Mouse (Mus musculus) forebrain, embryonic 10.5 days (tissue): ENCODE data around the gene March4. TPM values are rescaled to one million over a fixed set of nuclear protein-coding genes. Genes with fewer than 3 reads are reported as not detected.

Experiments
- DNase-seq: peaks from one replicate; pipeline ENCODE4 v3.0.0-alpha.2; 2017; ENCODE audit warnings: low spot score; ENCODE audit errors: extremely low spot score
- H3K27ac ChIP-seq: fragments of 300-500 bp; sonication (generic); 2 replicates; pipeline ENCODE4 v1.5.1; 2016; ENCODE audit warnings: mild to moderate bottlenecking
- H3K27me3 ChIP-seq: fragments of 300-500 bp; sonication (generic); 2 replicates; pipeline ENCODE4 v1.6.1; 2016; ENCODE audit warnings: mild to moderate bottlenecking; ENCODE audit not compliant: poor library complexity, severe bottlenecking
- H3K36me3 ChIP-seq: fragments of 300-500 bp; sonication (generic); replicated peaks from 2 replicates; pipeline ENCODE4 v1.6.1; 2016; ENCODE audit warnings: mild to moderate bottlenecking, moderate library complexity
- H3K4me1 ChIP-seq: fragments of 300-500 bp; sonication (generic); 2 replicates; pipeline ENCODE4 v1.6.1; 2016
- H3K4me3 ChIP-seq: fragments of 300-500 bp; sonication (generic); 2 replicates; pipeline ENCODE4 v1.5.1; 2016; ENCODE audit warnings: mild to moderate bottlenecking, moderate library complexity
- H3K9me3 ChIP-seq: fragments of 300-500 bp; sonication (generic); 2 replicates; pipeline ENCODE4 v1.6.1; 2016; ENCODE audit warnings: mild to moderate bottlenecking, moderate library complexity
- WGBS: fragments of 180-500 bp; shearing (Covaris S2); methylation state at CpG from one replicate; pipeline ENCODE4 v1.1.7; 2016; 5-methylcytosine and 5-hydroxymethylcytosine counted together
- polyA plus RNA-seq: library from polyadenylated mRNA; unstranded; fragments of >200 nt; fragmentation: Nextera tagmentation; extraction: Ambion mirVana; gene quantifications from 2 replicates; pipeline ENCODE4 v1.2.1, GENCODE M21; 2016

March4 gene
- polyA plus RNA-seq, 1 experiment from 2014 or later, result not detected

GRCm38 (mm10) chr1:72400616-72401015, 136.1 kb downstream of the March4 start:
- no peak overlapping the region for H3K27ac ChIP-seq
- H3K4me3 ChIP-seq, result no peak overlapping the region
- no peaks in the 10 kb centered on the region for H3K27me3 ChIP-seq
- peaks cover 21% of the 10 kb centered on the region for H3K36me3 ChIP-seq
- 86% methylated on average over 9 of the region's 9 CpGs for WGBS
- H3K4me1 ChIP-seq, result 0 out of 2 replicates have a peak, but pooled peaks cover 6% of the 10 kb centered on the region
- no peak for DNase-seq
- H3K9me3 ChIP-seq, result no peaks in the 10 kb centered on the region

DNA sequence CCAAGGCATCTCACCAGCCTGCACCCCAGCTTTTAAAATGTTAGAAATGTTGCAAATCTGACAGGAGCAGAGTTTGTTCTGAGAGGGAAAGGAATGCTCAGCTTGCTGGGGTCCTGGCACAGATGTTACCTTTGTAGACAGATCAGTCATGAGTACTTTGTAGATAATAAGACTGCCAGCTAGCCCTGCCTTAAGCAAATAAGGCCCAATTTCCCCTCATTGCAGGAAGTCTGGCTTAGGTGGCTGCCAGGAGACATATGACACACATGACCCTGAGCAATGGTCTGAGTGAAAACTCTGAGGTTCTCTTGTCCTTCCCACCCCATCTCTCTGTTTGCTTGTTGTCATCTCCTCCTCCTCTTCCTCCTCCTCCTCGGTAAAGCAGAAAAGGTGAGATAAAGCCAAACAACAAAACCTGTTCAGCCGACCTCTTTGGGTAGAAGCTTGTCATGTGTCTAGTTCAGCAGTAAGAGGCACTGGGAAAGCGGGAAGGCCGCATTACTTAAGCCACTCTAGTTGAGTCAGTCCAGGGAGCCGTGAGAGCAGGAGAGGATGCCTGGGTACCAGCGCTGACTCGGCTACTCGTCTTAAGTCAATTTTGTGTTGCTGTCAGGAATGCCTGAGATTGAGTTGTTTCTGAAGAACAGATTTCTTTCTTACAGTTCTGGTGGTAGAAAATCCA, 136.9 kb downstream of the March4 start:
- DNase-seq, result no peak
- Histone ChIP-seq H3K27ac (no peak overlapping the region), H3K27me3 (no peaks in the 10 kb centered on the region), H3K4me3 (no peak overlapping the region), H3K9me3 (no peaks in the 10 kb centered on the region), H3K4me1 (0 out of 2 replicates have a peak, but pooled peaks cover 6% of the 10 kb centered on the region), H3K36me3 (peaks cover 28% of the 10 kb centered on the region)
- WGBS, result 93% methylated on average over 8 of the region's 8 CpGs

DNA sequence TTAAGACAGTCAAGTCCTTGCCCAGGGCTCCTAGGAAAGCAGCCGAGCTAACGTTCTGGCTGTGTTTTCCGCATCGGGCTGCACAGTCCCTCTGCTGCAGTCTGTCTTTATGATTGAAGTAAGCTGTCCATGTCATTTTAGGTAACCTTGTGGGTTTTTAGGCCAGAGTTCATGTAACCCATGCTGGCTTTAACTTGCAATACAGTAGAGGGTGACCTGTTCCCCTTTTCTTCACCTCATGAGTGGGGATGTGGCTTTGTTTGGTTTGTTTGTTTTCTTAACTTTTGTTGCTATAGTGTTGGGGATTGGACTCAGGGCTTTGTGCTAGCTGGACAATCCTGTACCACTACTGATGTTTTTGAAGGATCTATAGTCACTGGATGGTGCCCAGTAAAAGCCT, 146.3 kb downstream of the March4 start:
- Histone ChIP-seq H3K27ac (no peak overlapping the region), H3K4me1 (no peaks in the 10 kb centered on the region; the same call in 1 of the 2 replicates), H3K4me3 (no peak overlapping the region), H3K9me3 (no peaks in the 10 kb centered on the region), H3K36me3 (peaks cover 24% of the 10 kb centered on the region), H3K27me3 (no peaks in the 10 kb centered on the region)
- WGBS, result 87% methylated on average over 4 of the region's 4 CpGs
- DNase-seq, result no peak

- Histone ChIP-seq H3K27me3 (no peaks in the 10 kb centered on the region), H3K4me3 (no peak overlapping the region), H3K9me3 (no peaks in the 10 kb centered on the region), H3K27ac (no peak overlapping the region), H3K4me1 (no peaks in the 10 kb centered on the region), H3K36me3 (peaks cover 42% of the 10 kb centered on the region)
- no peak for DNase-seq
- WGBS, result 84% methylated on average over 5 of the region's 5 CpGs
Measured at GRCm38 (mm10) chr1:72383651-72384050, 153.1 kb downstream of the March4 start.

DNA sequence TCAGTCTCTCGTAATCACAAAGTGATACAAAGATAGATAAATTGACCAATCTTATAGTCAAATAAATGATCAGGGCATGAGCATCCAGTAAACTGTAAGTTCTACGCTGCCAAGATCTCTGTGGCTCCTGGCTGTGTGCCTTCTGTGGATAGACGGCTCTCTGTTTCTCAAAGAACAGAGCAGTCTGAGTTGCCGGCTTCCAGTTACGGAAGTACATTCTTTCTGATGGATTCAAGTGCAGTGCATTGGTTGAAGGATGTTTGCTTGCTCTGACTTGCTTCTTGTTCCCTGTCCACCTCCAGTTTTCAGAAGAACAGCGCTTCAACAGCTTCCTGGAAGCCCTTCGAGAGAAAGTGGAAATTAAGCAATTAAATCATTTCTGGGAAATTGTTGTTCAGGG, 153.7 kb downstream of the March4 start:
- H3K27ac ChIP-seq, result no peak overlapping the region
- WGBS, result 95% methylated on average over 7 of the region's 7 CpGs

GRCm38 (mm10) chr1:72380544-72380943, 156.2 kb downstream of the March4 start:
- no peak overlapping the region for H3K4me3 ChIP-seq
- no peaks in the 10 kb centered on the region for H3K9me3 ChIP-seq
- 99% methylated on average over 3 of the region's 3 CpGs for WGBS
- peaks cover 39% of the 10 kb centered on the region for H3K36me3 ChIP-seq
- H3K27me3 ChIP-seq, result no peaks in the 10 kb centered on the region
- no peaks in the 10 kb centered on the region for H3K4me1 ChIP-seq
- no peak for DNase-seq
- H3K27ac ChIP-seq, result no peak overlapping the region

More for the DNA sequence above, 153.7 kb downstream of the March4 start:
- no peaks in the 10 kb centered on the region for H3K27me3 ChIP-seq
- no peak for DNase-seq
- no peaks in the 10 kb centered on the region for H3K9me3 ChIP-seq
- peaks cover 44% of the 10 kb centered on the region for H3K36me3 ChIP-seq
- no peaks in the 10 kb centered on the region for H3K4me1 ChIP-seq
- H3K4me3 ChIP-seq, result no peak overlapping the region

DNA sequence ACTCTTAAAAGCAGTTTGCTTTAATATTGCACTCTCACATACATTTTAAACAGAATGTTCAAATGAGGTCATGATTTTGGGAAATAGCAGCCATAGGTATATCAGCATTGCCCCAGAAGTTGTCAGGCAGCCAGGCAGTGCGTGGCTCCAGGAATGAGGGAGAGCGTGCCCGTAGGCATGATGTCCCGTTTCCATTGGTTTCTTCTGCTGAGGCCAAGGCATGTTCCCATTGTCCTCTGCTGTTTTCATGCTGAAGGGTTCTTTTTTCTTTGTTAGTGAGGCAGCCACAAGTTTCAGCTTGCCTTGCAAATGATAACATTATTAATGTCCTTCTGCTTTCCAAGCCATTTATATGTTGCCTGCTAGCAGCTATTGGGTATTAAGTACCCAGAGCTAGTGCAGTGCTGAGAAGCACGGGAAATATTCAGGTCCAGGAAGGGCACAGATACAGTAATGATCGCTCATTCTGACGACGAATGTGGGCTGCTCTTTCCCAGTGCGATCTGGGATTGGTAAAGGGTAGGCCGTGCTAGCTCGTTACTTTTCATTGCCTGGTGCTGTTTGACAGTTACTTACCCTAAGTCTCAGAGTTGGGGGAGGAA, 156.9 kb downstream of the March4 start:
- no peaks in the 10 kb centered on the region for H3K27me3 ChIP-seq
- H3K4me3 ChIP-seq, result no peak overlapping the region
- no peaks in the 10 kb centered on the region for H3K9me3 ChIP-seq
- peaks cover 35% of the 10 kb centered on the region for H3K36me3 ChIP-seq
- H3K4me1 ChIP-seq, result no peaks in the 10 kb centered on the region
- 95% methylated on average over 11 of the region's 11 CpGs for WGBS
- no peak overlapping the region for H3K27ac ChIP-seq
- DNase-seq, result no peak

DNA sequence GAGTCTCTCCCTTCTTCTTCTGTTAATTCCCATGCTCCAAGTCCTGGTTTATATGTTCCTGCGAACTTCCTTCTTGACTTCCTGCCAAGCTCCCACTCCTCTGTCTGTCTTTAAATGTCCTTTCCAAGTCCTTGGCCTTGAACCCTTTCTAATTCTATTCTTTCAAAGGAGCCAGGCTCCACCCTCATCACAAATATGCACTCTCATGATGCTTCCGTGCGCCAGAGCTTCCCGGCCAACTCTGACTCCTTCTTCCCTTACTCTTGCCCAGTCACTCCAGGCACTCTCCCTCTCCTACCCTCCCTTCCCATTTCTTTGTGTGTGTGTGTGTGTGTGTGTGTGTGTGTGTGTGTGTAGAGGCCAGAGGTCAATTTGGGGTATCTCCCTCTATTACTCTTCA, 158.6 kb downstream of the March4 start:
- Histone ChIP-seq H3K4me1 (peaks cover 10% of the 10 kb centered on the region; the same call in 1 of the 2 replicates), H3K27ac (no peak overlapping the region), H3K36me3 (peaks cover 24% of the 10 kb centered on the region), H3K27me3 (no peaks in the 10 kb centered on the region), H3K9me3 (no peaks in the 10 kb centered on the region), H3K4me3 (no peak overlapping the region)
- 98% methylated on average over 4 of the region's 4 CpGs for WGBS
- no peak for DNase-seq

Other genes with a start within 250 kb of the March4 start
- 49.1 and 52.2 TPM in 2 replicates for gene Xrcc5, start 229.5 kb downstream of the March4 start, polyA plus RNA-seq
- gene Smarcal1, start 46.3 kb upstream of the March4 start, polyA plus RNA-seq, result 31.7 and 32.3 TPM in 2 replicates
- not detected in 2 replicates for gene Ankar, start 163.6 kb upstream of the March4 start, polyA plus RNA-seq
- gene Rpl37a, start 174.4 kb upstream of the March4 start, polyA plus RNA-seq, result 1,402 and 1,403 TPM in 2 replicates